15 mouse cellular contexts compared by ENCODE assay signal in genomic region chr15:79395281-79395680, GRCm38 (mm10). TPM values are rescaled to one million over a fixed set of nuclear protein-coding genes. Genes with fewer than 3 reads are reported as not detected.
DNase-seq lines count a peak whose midpoint lies in the region; ATAC-seq lines count a peak whose summit lies in the region.
"Had no signal": no experiment of that assay in that cellular context is flagged by ENCODE, and none has a peak within 500 bp of the region (broad histone marks: within the 10 kb centered on the region; RNA-seq: fewer than 3 reads in every experiment).

No protein-coding gene starts in this region.

- WGBS in embryonic facial prominence, embryonic 13.5 days, result 81% methylated on average over 6 of the region's 6 CpGs
- 87% methylated on average over 6 of the region's 6 CpGs for WGBS in embryonic facial prominence, embryonic 10.5 days
- 89% methylated on average over 6 of the region's 6 CpGs for WGBS in hindbrain, embryonic 13.5 days
- WGBS in hindbrain, embryonic 12.5 days, result 77% methylated on average over 6 of the region's 6 CpGs
- 54% methylated on average over 6 of the region's 6 CpGs for WGBS in lung, embryonic 15.5 days
- WGBS in neural tube, embryonic 14.5 days, result 83% methylated on average over 6 of the region's 6 CpGs

- H3K4me2 ChIP-seq in embryonic facial prominence, embryonic 13.5 days, result no peak overlapping the region
- H3K4me2 ChIP-seq in hindbrain, embryonic 13.5 days, result peak overlapping the region; percentile 11; the same call in 1 of the 2 replicates
- no peak overlapping the region for H3K4me2 ChIP-seq in hindbrain, embryonic 12.5 days (replicated peaks)
- peak overlapping the region; percentile 39; the same call in 1 of the 2 replicates for H3K4me2 ChIP-seq in lung, embryonic 15.5 days
- 0 out of 2 replicates have a peak overlapping the region, but pooled peaks have one; percentile 5 for H3K4me2 ChIP-seq in neural tube, embryonic 14.5 days (ENCODE audit: low read depth, low read length)
- H3K4me2 ChIP-seq: embryonic facial prominence, embryonic 12.5 days; forebrain, embryonic 13.5 days had no signal

- ATAC-seq in embryonic facial prominence, embryonic 13.5 days (ENCODE audit: insufficient number of reproducible peaks, insufficient read depth, low FRiP score, low TSS enrichment, low read depth), result no peak
- ATAC-seq in hindbrain, embryonic 13.5 days (ENCODE audit: low FRiP score), result no peak
- ATAC-seq in hindbrain, embryonic 12.5 days (ENCODE audit: low FRiP score), result no peak
- ATAC-seq in lung, embryonic 15.5 days (ENCODE audit: borderline replicate concordance, extremely low read depth, low FRiP score, low TSS enrichment), result no peak
- no peak for ATAC-seq in neural tube, embryonic 14.5 days (ENCODE audit: low read depth)
- ATAC-seq: forebrain, embryonic 13.5 days had no signal

- H3K4me3 ChIP-seq in embryonic facial prominence, embryonic 13.5 days, result no peak overlapping the region
- H3K4me3 ChIP-seq in embryonic facial prominence, embryonic 10.5 days, result no peak overlapping the region
- H3K4me3 ChIP-seq in hindbrain, embryonic 13.5 days, result no peak overlapping the region
- no peak overlapping the region for H3K4me3 ChIP-seq in hindbrain, embryonic 12.5 days
- H3K4me3 ChIP-seq in lung, embryonic 15.5 days, result no peak overlapping the region
- no peak overlapping the region for H3K4me3 ChIP-seq in neural tube, embryonic 14.5 days (ENCODE audit: low read depth, low read length)
- H3K4me3 ChIP-seq: embryonic facial prominence, embryonic 12.5 days; forebrain, embryonic 13.5 days; myocyte had no signal

- H3K9ac ChIP-seq in embryonic facial prominence, embryonic 13.5 days, result peak overlapping the region; percentile 40; the same call in 1 of the 2 replicates
- no peak overlapping the region for H3K9ac ChIP-seq in hindbrain, embryonic 13.5 days
- no peak overlapping the region for H3K9ac ChIP-seq in hindbrain, embryonic 12.5 days
- no peak overlapping the region for H3K9ac ChIP-seq in lung, embryonic 15.5 days
- H3K9ac ChIP-seq in neural tube, embryonic 14.5 days (replicated peaks; ENCODE audit: low read depth, low read length), result no peak overlapping the region
- H3K9ac ChIP-seq: embryonic facial prominence, embryonic 12.5 days; forebrain, embryonic 13.5 days; liver, embryonic 14.5 days had no signal

- H3K4me1 ChIP-seq in embryonic facial prominence, embryonic 13.5 days, result peaks cover 75% of the 10 kb centered on the region
- peaks cover 58% of the 10 kb centered on the region for H3K4me1 ChIP-seq in embryonic facial prominence, embryonic 10.5 days
- H3K4me1 ChIP-seq in hindbrain, embryonic 13.5 days (replicated peaks), result peaks cover 70% of the 10 kb centered on the region
- peaks cover 48% of the 10 kb centered on the region for H3K4me1 ChIP-seq in hindbrain, embryonic 12.5 days
- H3K4me1 ChIP-seq in lung, embryonic 15.5 days, result peaks cover 86% of the 10 kb centered on the region
- peaks cover 20% of the 10 kb centered on the region for H3K4me1 ChIP-seq in neural tube, embryonic 14.5 days (ENCODE audit: control insufficient read depth, insufficient read depth, low read length)

- no peaks in the 10 kb centered on the region for H3K9me3 ChIP-seq in embryonic facial prominence, embryonic 13.5 days
- H3K9me3 ChIP-seq in embryonic facial prominence, embryonic 10.5 days, result no peaks in the 10 kb centered on the region
- H3K9me3 ChIP-seq in hindbrain, embryonic 13.5 days, result no peaks in the 10 kb centered on the region
- no peaks in the 10 kb centered on the region for H3K9me3 ChIP-seq in hindbrain, embryonic 12.5 days (replicated peaks)
- H3K9me3 ChIP-seq in lung, embryonic 15.5 days, result no peaks in the 10 kb centered on the region
- H3K9me3 ChIP-seq in neural tube, embryonic 14.5 days (ENCODE audit: control insufficient read depth, low read length), result no peaks in the 10 kb centered on the region
- H3K9me3 ChIP-seq: embryonic facial prominence, embryonic 12.5 days; forebrain, embryonic 13.5 days had no signal

- no peak for DNase-seq in embryonic facial prominence, embryonic 10.5 days (ENCODE audit: low spot score)
- DNase-seq in lung, postnatal 14 days, result no peak
- no peak for DNase-seq in urinary bladder, postnatal 14 days (ENCODE audit: low spot score)
- DNase-seq: adrenal gland, postnatal 10 days; cerebellum, postnatal 25 days; spleen, adult 18-20 months had no signal

- H3K27ac ChIP-seq in embryonic facial prominence, embryonic 13.5 days, result no peak overlapping the region
- no peak overlapping the region for H3K27ac ChIP-seq in embryonic facial prominence, embryonic 10.5 days (replicated peaks)
- no peak overlapping the region for H3K27ac ChIP-seq in hindbrain, embryonic 13.5 days
- no peak overlapping the region for H3K27ac ChIP-seq in hindbrain, embryonic 12.5 days
- H3K27ac ChIP-seq in lung, embryonic 15.5 days, result peak overlapping the region; percentile 58
- no peak overlapping the region for H3K27ac ChIP-seq in neural tube, embryonic 14.5 days (ENCODE audit: low read depth, low read length)
- H3K27ac ChIP-seq: embryonic facial prominence, embryonic 12.5 days; forebrain, embryonic 13.5 days; liver, embryonic 14.5 days had no signal

- H3K27me3 ChIP-seq in embryonic facial prominence, embryonic 13.5 days, result no peaks in the 10 kb centered on the region
- H3K27me3 ChIP-seq in embryonic facial prominence, embryonic 10.5 days (replicated peaks; ENCODE audit: low read depth, poor library complexity, severe bottlenecking), result 0 out of 2 replicates have a peak, but pooled peaks cover 4% of the 10 kb centered on the region
- no peaks in the 10 kb centered on the region for H3K27me3 ChIP-seq in hindbrain, embryonic 13.5 days
- H3K27me3 ChIP-seq in hindbrain, embryonic 12.5 days, result no peaks in the 10 kb centered on the region
- no peaks in the 10 kb centered on the region for H3K27me3 ChIP-seq in lung, embryonic 15.5 days
- no peaks in the 10 kb centered on the region for H3K27me3 ChIP-seq in neural tube, embryonic 14.5 days (ENCODE audit: control insufficient read depth, insufficient read depth, low read length)
- H3K27me3 ChIP-seq: embryonic facial prominence, embryonic 12.5 days; forebrain, embryonic 13.5 days had no signal

- H3K36me3 ChIP-seq in embryonic facial prominence, embryonic 13.5 days, result peaks cover 20% of the 10 kb centered on the region
- H3K36me3 ChIP-seq in embryonic facial prominence, embryonic 10.5 days (replicated peaks), result peaks cover 34% of the 10 kb centered on the region
- H3K36me3 ChIP-seq in hindbrain, embryonic 13.5 days, result peaks cover 4% of the 10 kb centered on the region
- H3K36me3 ChIP-seq in hindbrain, embryonic 12.5 days, result no peaks in the 10 kb centered on the region; the same call in 1 of the 2 replicates
- no peaks in the 10 kb centered on the region for H3K36me3 ChIP-seq in lung, embryonic 15.5 days
- H3K36me3 ChIP-seq in neural tube, embryonic 14.5 days (ENCODE audit: control insufficient read depth, insufficient read depth, low read length), result no peaks in the 10 kb centered on the region

RNA-seq across cellular contexts. Expression of gene Tmem184b, which starts 8.1 kb away (rescaled TPM):
- 67.1 and 72.0 TPM in 2 replicates for polyA plus RNA-seq in embryonic facial prominence, embryonic 13.5 days (2015; fragmentation: Nextera tagmentation; extraction: Ambion mirVana)
- polyA plus RNA-seq in embryonic facial prominence, embryonic 10.5 days (2016; fragmentation: Nextera tagmentation; extraction: Ambion mirVana), result 57.7 and 58.9 TPM in 2 replicates
- 37.7 and 39.2 TPM in 2 replicates for polyA plus RNA-seq in hindbrain, embryonic 13.5 days (2015; fragmentation: Nextera tagmentation; extraction: Ambion mirVana)
- 46.2 and 52.0 TPM in 2 replicates for polyA plus RNA-seq in hindbrain, embryonic 12.5 days (2016; fragmentation: Nextera tagmentation; extraction: Ambion mirVana)
- polyA plus RNA-seq in lung, embryonic 15.5 days (2015; fragmentation: Nextera tagmentation; extraction: Ambion mirVana), result 76.4 and 76.5 TPM in 2 replicates
- 31.2 and 37.8 TPM in 2 replicates for polyA plus RNA-seq in neural tube, embryonic 14.5 days (2014; fragmentation: Nextera tagmentation; extraction: Ambion mirVana)

RNA-seq across cellular contexts. Expression of gene Maff, which starts 48.9 kb away (rescaled TPM):
- 1.8 and 2.8 TPM in 2 replicates for polyA plus RNA-seq in embryonic facial prominence, embryonic 13.5 days (2015; fragmentation: Nextera tagmentation; extraction: Ambion mirVana)
- polyA plus RNA-seq in embryonic facial prominence, embryonic 10.5 days (2016; fragmentation: Nextera tagmentation; extraction: Ambion mirVana), result 1.2 and 1.8 TPM in 2 replicates
- polyA plus RNA-seq in hindbrain, embryonic 13.5 days (2015; fragmentation: Nextera tagmentation; extraction: Ambion mirVana), result 0.83 and 0.84 TPM in 2 replicates
- polyA plus RNA-seq in hindbrain, embryonic 12.5 days (2016; fragmentation: Nextera tagmentation; extraction: Ambion mirVana), result 1.4 and 1.5 TPM in 2 replicates
- 4.8 and 5.3 TPM in 2 replicates for polyA plus RNA-seq in lung, embryonic 15.5 days (2015; fragmentation: Nextera tagmentation; extraction: Ambion mirVana)
- polyA plus RNA-seq in neural tube, embryonic 14.5 days (2014; fragmentation: Nextera tagmentation; extraction: Ambion mirVana), result 0.64 and 1.0 TPM in 2 replicates

Comparison
In these comparisons a context has a peak if more than half of its experiments do, and no peak if none do; other contexts are left out.
1. H3K4me2 ChIP-seq: peak in hindbrain, embryonic 13.5 days (single experiment), lung, embryonic 15.5 days (single experiment) and neural tube, embryonic 14.5 days (single experiment); none in embryonic facial prominence, embryonic 13.5 days (single experiment) and hindbrain, embryonic 12.5 days (single experiment).